ENCODE assay signal across 26 mouse cellular contexts in the genomic region with DNA sequence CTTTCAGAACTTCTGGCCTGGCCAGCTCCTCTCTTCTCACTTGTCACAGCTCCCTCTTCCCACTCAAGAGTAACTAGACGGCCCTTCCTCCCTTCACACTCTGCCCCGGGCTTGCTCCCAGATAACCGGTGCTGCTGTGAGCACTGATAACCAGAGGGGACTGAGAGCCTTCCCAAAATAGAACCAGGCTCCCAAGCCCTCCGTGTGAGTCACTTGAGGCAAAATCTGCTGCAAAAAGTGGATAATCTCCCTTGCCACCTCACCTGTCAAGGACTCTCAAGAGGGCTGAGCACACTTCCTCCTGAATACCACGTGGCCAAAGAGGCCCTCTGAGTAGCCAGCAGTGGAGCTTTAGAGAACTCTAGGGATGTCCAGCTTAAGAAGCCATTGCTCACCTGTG.
DNase-seq lines count a peak whose midpoint lies in the region; ATAC-seq and TF ChIP-seq lines count a peak whose summit lies in the region.
"Had no signal": no experiment of that assay in that cellular context is flagged by ENCODE, and none has a peak within 500 bp of the region (broad histone marks: within the 10 kb centered on the region; RNA-seq: fewer than 3 reads in every experiment).

No protein-coding gene starts in this region.

- no peak overlapping the region for H3K9ac ChIP-seq in heart, postnatal 0 days (replicated peaks; ENCODE audit: low read depth, low read length)
- no peak overlapping the region for H3K9ac ChIP-seq in lung, embryonic 14.5 days
- no peak overlapping the region for H3K9ac ChIP-seq in forebrain, embryonic 11.5 days (ENCODE audit: low read length)
- H3K9ac ChIP-seq in hindbrain, embryonic 11.5 days (ENCODE audit: low read depth, low read length): no peak overlapping the region
- H3K9ac ChIP-seq: forebrain, postnatal 0 days; hindbrain, embryonic 14.5 days; midbrain, embryonic 15.5 days; neural tube, embryonic 13.5 days had no signal

- no peaks in the 10 kb centered on the region for H3K36me3 ChIP-seq in heart, postnatal 0 days (replicated peaks; ENCODE audit: control insufficient read depth, insufficient read depth, low read length)
- H3K36me3 ChIP-seq in lung, embryonic 14.5 days (ENCODE audit: insufficient read depth): no peaks in the 10 kb centered on the region
- H3K36me3 ChIP-seq in forebrain, embryonic 11.5 days (ENCODE audit: control insufficient read depth, insufficient read depth, low read length): no peaks in the 10 kb centered on the region
- no peaks in the 10 kb centered on the region for H3K36me3 ChIP-seq in hindbrain, embryonic 11.5 days (ENCODE audit: control insufficient read depth, insufficient read depth, low read length)
- H3K36me3 ChIP-seq: forebrain, embryonic 10.5 days; midbrain, embryonic 15.5 days; neural tube, embryonic 13.5 days had no signal

- peak; percentile 87 for DNase-seq in heart, adult 11 months
- DNase-seq in heart, postnatal 36 days: no peak
- peak; percentile 77 for DNase-seq in heart, postnatal 0 days (ENCODE audit: low spot score)
- peak; percentile 31 for DNase-seq in lung, embryonic 14.5 days
- peak; percentile 41 for DNase-seq in lung, postnatal 25 days (ENCODE audit: low spot score)
- no peak for DNase-seq in forebrain, embryonic 11.5 days (ENCODE audit: low spot score)
- no peak for DNase-seq in hindbrain, embryonic 11.5 days (ENCODE audit: low spot score)
- DNase-seq in layer of hippocampus, adult 8-10 months (ENCODE audit: low spot score in 2 of 2): no peak
- DNase-seq: adrenal gland, postnatal 10 days; cerebellum, adult 9-11 months; forebrain, postnatal 0 days; gastrocnemius, postnatal 14 days; kidney, adult 18-20 months; kidney, postnatal 4 days; left cerebral cortex, postnatal 4 days; thymus, postnatal 25 days had no signal

- no peak overlapping the region for H3K4me2 ChIP-seq in heart, postnatal 0 days (ENCODE audit: low read depth, low read length)
- H3K4me2 ChIP-seq in lung, embryonic 14.5 days: no peak overlapping the region
- no peak overlapping the region for H3K4me2 ChIP-seq in forebrain, embryonic 11.5 days (ENCODE audit: low read depth, low read length, severe bottlenecking)
- H3K4me2 ChIP-seq in hindbrain, embryonic 11.5 days (replicated peaks; ENCODE audit: low read depth, low read length): no peak overlapping the region
- H3K4me2 ChIP-seq: hindbrain, embryonic 14.5 days; midbrain, embryonic 15.5 days; neural tube, embryonic 13.5 days had no signal

- 5% methylated on average over 5 of the region's 5 CpGs for WGBS in heart, postnatal 0 days
- 4% methylated on average over 5 of the region's 5 CpGs for WGBS in lung, embryonic 14.5 days
- WGBS in forebrain, embryonic 11.5 days: 71% methylated on average over 5 of the region's 5 CpGs
- 65% methylated on average over 5 of the region's 5 CpGs for whole genome bisulfite sequencing in hindbrain, embryonic 11.5 days

- peaks cover 10% of the 10 kb centered on the region for H3K4me1 ChIP-seq in heart, postnatal 0 days (ENCODE audit: control insufficient read depth, insufficient read depth)
- H3K4me1 ChIP-seq in lung, embryonic 14.5 days (ENCODE audit: insufficient read depth): no peaks in the 10 kb centered on the region
- H3K4me1 ChIP-seq in forebrain, embryonic 11.5 days (replicated peaks; ENCODE audit: control insufficient read depth, insufficient read depth, low read length): peaks cover 1% of the 10 kb centered on the region; the same call in 1 of the 2 replicates
- H3K4me1 ChIP-seq in hindbrain, embryonic 11.5 days (replicated peaks; ENCODE audit: control insufficient read depth, insufficient read depth, low read length): peaks cover 4% of the 10 kb centered on the region; the same call in 1 of the 2 replicates
- H3K4me1 ChIP-seq: megakaryocyte, embryonic 14.5 days had no signal

- TF ChIP-seq CTCF in heart, postnatal 0 days (IDR thresholded peaks at IDR 0.05; ENCODE audit: low read depth): no peak
- no peak for TF ChIP-seq CTCF in lung, embryonic 14.5 days (IDR thresholded peaks at IDR 0.05; ENCODE audit: low read depth)

- H3K9me3 ChIP-seq in heart, postnatal 0 days (replicated peaks; ENCODE audit: control insufficient read depth, low read length): no peaks in the 10 kb centered on the region
- no peaks in the 10 kb centered on the region for H3K9me3 ChIP-seq in lung, embryonic 14.5 days (ENCODE audit: low read depth, low read length)
- no peaks in the 10 kb centered on the region for H3K9me3 ChIP-seq in forebrain, embryonic 11.5 days (ENCODE audit: control insufficient read depth, low read length)
- no peaks in the 10 kb centered on the region for H3K9me3 ChIP-seq in hindbrain, embryonic 11.5 days (ENCODE audit: control insufficient read depth, low read length)
- H3K9me3 ChIP-seq: forebrain, embryonic 10.5 days; midbrain, embryonic 15.5 days; neural tube, embryonic 13.5 days had no signal

- H3K4me3 ChIP-seq in heart, postnatal 0 days (ENCODE audit: low read depth, low read length): no peak overlapping the region
- no peak overlapping the region for H3K4me3 ChIP-seq in lung, embryonic 14.5 days (ENCODE audit: low read depth, low read length)
- no peak overlapping the region for H3K4me3 ChIP-seq in forebrain, embryonic 11.5 days (ENCODE audit: low read depth, low read length)
- H3K4me3 ChIP-seq in hindbrain, embryonic 11.5 days (ENCODE audit: low read depth, low read length): no peak overlapping the region
- H3K4me3 ChIP-seq: forebrain, embryonic 10.5 days; heart, adult 2 months; left cerebral cortex, adult 2 months; megakaryocyte, embryonic 14.5 days; midbrain, embryonic 15.5 days; myocyte; neural tube, embryonic 13.5 days had no signal

- intact Hi-C loops in heart, postnatal 36 days (cut with DNase I): no loop called here

- peaks cover 68% of the 10 kb centered on the region for H3K27me3 ChIP-seq in heart, postnatal 0 days (ENCODE audit: control insufficient read depth, insufficient read depth, low read length)
- peaks cover 2% of the 10 kb centered on the region; the same call in 1 of the 2 replicates for H3K27me3 ChIP-seq in lung, embryonic 14.5 days (ENCODE audit: insufficient read depth, low read length)
- peaks cover 11% of the 10 kb centered on the region for H3K27me3 ChIP-seq in forebrain, embryonic 11.5 days (ENCODE audit: control insufficient read depth, insufficient read depth, low read length)
- H3K27me3 ChIP-seq in hindbrain, embryonic 11.5 days (ENCODE audit: control insufficient read depth, insufficient read depth, low read length): no peaks in the 10 kb centered on the region

- TF ChIP-seq EP300 in heart, postnatal 0 days (IDR thresholded peaks at IDR 0.05; ENCODE audit: low read depth): no peak

- H3K27ac ChIP-seq in heart, postnatal 0 days (ENCODE audit: low read depth): 0 out of 2 replicates have a peak overlapping the region, but pooled peaks have one; percentile 18
- H3K27ac ChIP-seq in lung, embryonic 14.5 days (ENCODE audit: low read depth): no peak overlapping the region
- H3K27ac ChIP-seq in forebrain, embryonic 11.5 days (ENCODE audit: low read depth, low read length): no peak overlapping the region
- no peak overlapping the region for H3K27ac ChIP-seq in hindbrain, embryonic 11.5 days (ENCODE audit: low read depth, low read length)
- H3K27ac ChIP-seq: forebrain, embryonic 10.5 days; heart, adult 2 months; hindbrain, embryonic 14.5 days; left cerebral cortex, adult 2 months; midbrain, embryonic 15.5 days; neural tube, embryonic 13.5 days had no signal

- peak; percentile 87 for ATAC-seq in heart, postnatal 0 days (ENCODE audit: insufficient read depth, low read depth)
- ATAC-seq in lung, embryonic 14.5 days (ENCODE audit: insufficient read depth): no peak
- no peak for ATAC-seq in forebrain, embryonic 11.5 days (replicated peaks; ENCODE audit: low FRiP score)
- ATAC-seq in hindbrain, embryonic 11.5 days (ENCODE audit: low FRiP score): no peak
- ATAC-seq: activated CD4-positive, CD25-positive, alpha-beta regulatory T cell, adult 4 months; forebrain, postnatal 0 days; inflammation-experienced regulatory T-cells, adult 6 months; midbrain, embryonic 15.5 days had no signal

Comparison
In these comparisons a context has a peak if more than half of its experiments do, and no peak if none do; other contexts are left out.
1. DNase-seq: peak in heart, adult 11 months (single experiment), heart, postnatal 0 days (single experiment), lung, embryonic 14.5 days (single experiment) and lung, postnatal 25 days (single experiment); none in heart, postnatal 36 days (0 of 2), forebrain, embryonic 11.5 days (single experiment), hindbrain, embryonic 11.5 days (single experiment) and layer of hippocampus, adult 8-10 months (0 of 2).